Mouse (Mus musculus) G1E (cell line): ENCODE data around the gene Elk4. TPM values are rescaled to one million over a fixed set of nuclear protein-coding genes. Genes with fewer than 3 reads are reported as not detected.

Experiments
- ATAC-seq: 2 replicates; pipeline ENCODE4 v1.8.0; 2016; ENCODE audit warnings: mild to moderate bottlenecking; ENCODE audit not compliant: insufficient number of reproducible peaks, poor library complexity, low FRiP score, severe bottlenecking; ENCODE audit errors: extremely low read depth
- DNase-seq: peaks from one replicate; pipeline ENCODE4 v3.0.0; 2012; ENCODE audit warnings: low spot score
- H3K27me3 ChIP-seq: 2 replicates; pipeline ENCODE4 v1.6.1; 2012; ENCODE audit warnings: mild to moderate bottlenecking, low read length, inconsistent platforms; ENCODE audit not compliant: insufficient read depth
- H3K36me3 ChIP-seq: replicated peaks from 2 replicates; pipeline ENCODE3; 2012; ENCODE audit warnings: mild to moderate bottlenecking, inconsistent platforms
- H3K4me1 ChIP-seq: 2 replicates; pipeline ENCODE4 v1.6.1; 2012; ENCODE audit warnings: low read depth, low read length, inconsistent platforms, mixed read lengths; ENCODE audit not compliant: insufficient read depth
- H3K4me3 ChIP-seq: 2 replicates; pipeline ENCODE4 v1.5.1; 2012; ENCODE audit warnings: low read depth, mild to moderate bottlenecking, inconsistent platforms, low read length, moderate library complexity, mixed read lengths
- H3K9me3 ChIP-seq: replicated peaks from 2 replicates; pipeline ENCODE4 v1.6.1; 2012; ENCODE audit warnings: inconsistent platforms
- CTCF ChIP-seq: IDR thresholded peaks from 2 replicates; pipeline ENCODE4 v1.5.1; 2012; ENCODE audit warnings: low read depth, low read length, inconsistent platforms, mixed read lengths
- GATA1 ChIP-seq: IDR thresholded peaks from 2 replicates; pipeline ENCODE4 v1.6.1; 2012; ENCODE audit warnings: borderline replicate concordance, low read length, inconsistent platforms, mixed read lengths
- GATA2 ChIP-seq: IDR thresholded peaks from 2 replicates; pipeline ENCODE4 v1.6.1; 2012; ENCODE audit warnings: low read depth, low read length, inconsistent platforms, borderline replicate concordance
- POLR2AphosphoS5 ChIP-seq: IDR thresholded peaks from 2 replicates; pipeline ENCODE4 v1.6.1; 2012; ENCODE audit warnings: low read depth, low read length, inconsistent platforms; ENCODE audit not compliant: insufficient replicate concordance
- TAL1 ChIP-seq: conservative IDR thresholded peaks from 2 replicates; pipeline ENCODE4 v1.6.1; 2012; ENCODE audit warnings: low read depth, low read length, inconsistent platforms, mixed read lengths
- polyA plus RNA-seq: library from polyadenylated mRNA; stranded (reverse); fragments of >175 nt; gene quantifications from 2 replicates; pipeline ENCODE4 v1.2.3, GENCODE M21; 2012
- total RNA-seq, 2 experiments: library from RNA; stranded (forward) in 1 of 2; stranded (reverse) in 1 of 2; fragments of 200-1000 nt in 1 of 2; fragments of >200 nt in 1 of 2; fragmentation: Nextera tagmentation in 1 of 2; gene quantifications; 2 replicates each; pipeline ENCODE4 v1.2.3; 2014 to 2017

Gene Elk4
- total and polyA plus RNA-seq, 3 experiments: 5.1 to 166 (median 83.2) TPM

DNA sequence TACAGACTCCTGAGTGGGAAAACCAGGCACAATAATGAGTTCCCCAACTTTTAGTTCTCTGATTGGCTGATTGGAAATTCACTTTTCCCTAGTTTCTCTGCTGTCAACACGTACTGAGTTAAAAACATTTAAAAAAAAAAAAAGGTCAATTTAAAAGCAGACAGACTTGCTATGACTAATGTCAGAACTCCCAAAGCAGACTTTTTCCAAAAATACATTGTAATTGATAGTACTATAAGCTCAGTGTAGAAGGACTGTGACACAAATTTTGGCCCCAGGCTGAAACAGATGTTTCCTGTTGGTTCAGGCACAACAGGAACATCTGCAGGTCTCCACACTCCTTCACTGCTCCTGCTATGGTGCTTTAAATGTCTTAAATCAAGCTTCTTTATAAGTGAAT is 3.6 kb upstream of the Elk4 start:
- Histone ChIP-seq H3K9me3 (peaks cover 3% of the 10 kb centered on the region), H3K27me3 (peaks cover 5% of the 10 kb centered on the region), H3K36me3 (no peaks in the 10 kb centered on the region), H3K4me3 (no peak overlapping the region), H3K4me1 (peaks cover 27% of the 10 kb centered on the region)
- TF ChIP-seq GATA2 (no peak), TAL1 (no peak), CTCF (no peak), GATA1 (no peak), POLR2AphosphoS5 (no peak)
- ATAC-seq (no peak), DNase-seq (no peak)

DNA sequence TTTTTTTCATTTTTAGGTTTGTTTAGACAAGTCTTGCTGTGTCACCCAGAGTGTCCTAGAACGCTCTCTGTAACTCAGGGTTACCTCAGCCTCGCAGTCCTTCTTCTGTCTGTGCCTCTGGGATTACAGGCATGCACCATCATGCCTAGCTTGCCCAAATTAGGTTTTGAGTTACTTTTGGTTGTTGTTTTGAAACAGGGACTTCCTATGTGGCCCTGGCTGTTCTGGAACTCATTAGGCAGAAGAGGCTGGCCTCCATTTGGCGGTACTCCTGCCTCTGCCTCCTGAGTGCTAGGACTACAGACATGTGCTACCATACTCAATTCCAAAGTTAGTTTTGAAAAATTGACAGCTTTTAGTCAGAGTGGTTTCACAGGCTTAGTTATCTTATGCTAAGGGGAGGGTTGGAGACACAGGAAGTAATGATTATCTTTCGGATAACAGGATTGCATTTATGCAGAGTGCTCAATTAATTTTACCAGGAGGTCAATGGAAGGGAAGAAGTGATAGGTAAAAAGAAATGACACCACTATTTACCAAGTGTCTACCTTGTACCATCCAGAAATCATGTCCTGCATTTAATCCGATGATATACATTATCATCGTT is 2.7 kb upstream of the Elk4 start:
- Histone ChIP-seq H3K4me3 (no peak overlapping the region), H3K27me3 (no peaks in the 10 kb centered on the region), H3K4me1 (peaks cover 35% of the 10 kb centered on the region), H3K9me3 (no peaks in the 10 kb centered on the region), H3K36me3 (peaks cover under 1% of the 10 kb centered on the region)
- no peak for DNase-seq
- TF ChIP-seq CTCF: no peak
- no peak for TF ChIP-seq GATA2
- TF ChIP-seq GATA1: no peak
- TF ChIP-seq TAL1: no peak
- no peak for TF ChIP-seq POLR2AphosphoS5
- ATAC-seq: no peak

DNA sequence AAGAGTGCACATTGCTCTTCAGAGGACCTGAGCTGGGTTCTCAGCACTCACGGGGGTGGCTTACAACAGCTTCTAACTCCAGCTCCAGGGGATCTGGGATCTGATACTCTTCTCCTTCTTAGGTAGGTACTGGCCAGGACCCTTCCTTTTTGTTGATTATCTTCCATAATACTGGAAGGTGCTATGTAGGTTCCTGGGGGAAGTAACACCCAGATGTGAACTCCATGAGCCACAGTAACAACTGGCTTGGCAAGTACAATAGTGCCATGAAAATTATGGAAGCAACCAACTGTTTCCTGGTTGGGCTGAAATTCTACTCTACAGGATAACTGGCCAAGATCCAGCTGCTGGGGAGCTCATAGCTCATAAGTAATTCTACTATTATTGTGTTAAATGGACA is 1.9 kb upstream of the Elk4 start:
- H3K36me3 ChIP-seq: peaks cover 5% of the 10 kb centered on the region
- no peak overlapping the region for H3K4me3 ChIP-seq
- H3K9me3 ChIP-seq: no peaks in the 10 kb centered on the region
- peaks cover 42% of the 10 kb centered on the region for H3K4me1 ChIP-seq
- TF ChIP-seq GATA2 (no peak), TAL1 (no peak), CTCF (no peak), GATA1 (no peak), POLR2AphosphoS5 (no peak)
- ATAC-seq: no peak
- no peaks in the 10 kb centered on the region for H3K27me3 ChIP-seq
- no peak for DNase-seq

- H3K36me3 ChIP-seq: peaks cover 11% of the 10 kb centered on the region
- no peak overlapping the region for H3K4me3 ChIP-seq
- ATAC-seq (no peak), DNase-seq (no peak)
- no peak for TF ChIP-seq CTCF
- no peak for TF ChIP-seq GATA1
- H3K4me1 ChIP-seq: peaks cover 47% of the 10 kb centered on the region
- H3K27me3 ChIP-seq: no peaks in the 10 kb centered on the region
- no peaks in the 10 kb centered on the region for H3K9me3 ChIP-seq
These were observed 1.4 kb upstream of the Elk4 start for GRCm38 (mm10) chr1:132006046-132006445.

DNA sequence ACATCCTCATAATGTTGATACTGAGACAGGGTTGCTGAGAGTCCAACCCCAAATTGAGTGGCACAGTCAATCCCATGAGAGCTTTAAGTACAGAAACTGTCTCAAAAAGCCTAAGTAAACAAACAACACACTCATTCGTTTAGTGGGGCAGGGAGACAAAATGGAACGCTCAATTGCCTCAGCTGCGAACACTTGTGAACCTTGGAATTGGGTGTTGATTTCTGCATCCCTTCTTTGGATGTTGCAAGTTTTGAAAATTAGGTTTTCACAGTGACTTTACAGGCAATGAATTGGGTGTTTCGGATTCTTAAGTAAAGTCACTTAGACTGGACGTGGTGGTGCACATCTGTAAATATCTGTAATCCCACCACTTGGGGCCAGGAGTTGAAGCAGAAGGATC is 686 bp upstream of the Elk4 start:
- peaks cover 52% of the 10 kb centered on the region for H3K4me1 ChIP-seq
- no peak for TF ChIP-seq GATA2
- TF ChIP-seq POLR2AphosphoS5: no peak
- no peak for TF ChIP-seq TAL1
- no peak for TF ChIP-seq GATA1
- no peak for TF ChIP-seq CTCF
- peak overlapping the region; percentile 81; the same call in 1 of the 2 replicates for H3K4me3 ChIP-seq
- no peaks in the 10 kb centered on the region for H3K9me3 ChIP-seq
- ATAC-seq (no peak), DNase-seq (peak; percentile 21)
- H3K36me3 ChIP-seq: peaks cover 16% of the 10 kb centered on the region
- H3K27me3 ChIP-seq: no peaks in the 10 kb centered on the region

GRCm38 (mm10) chr1:132007828-132008827 is 721 bp downstream of the Elk4 start:
- TF ChIP-seq POLR2AphosphoS5: no peak
- no peak for TF ChIP-seq CTCF
- TF ChIP-seq GATA1: no peak
- no peak for TF ChIP-seq GATA2
- TF ChIP-seq TAL1: no peak
- peaks cover 51% of the 10 kb centered on the region for H3K4me1 ChIP-seq
- peak; percentile 38 for ATAC-seq

More at GRCm38 (mm10) chr1:132007828-132008827, 721 bp downstream of the Elk4 start:
- peak; percentile 97 for DNase-seq
- no peaks in the 10 kb centered on the region for H3K9me3 ChIP-seq
- H3K4me3 ChIP-seq: peak overlapping the region; percentile 81
- H3K27me3 ChIP-seq: no peaks in the 10 kb centered on the region
- peaks cover 25% of the 10 kb centered on the region for H3K36me3 ChIP-seq
